Mouse (Mus musculus): ENCODE measurements around the gene Fgfr2.

DNA sequence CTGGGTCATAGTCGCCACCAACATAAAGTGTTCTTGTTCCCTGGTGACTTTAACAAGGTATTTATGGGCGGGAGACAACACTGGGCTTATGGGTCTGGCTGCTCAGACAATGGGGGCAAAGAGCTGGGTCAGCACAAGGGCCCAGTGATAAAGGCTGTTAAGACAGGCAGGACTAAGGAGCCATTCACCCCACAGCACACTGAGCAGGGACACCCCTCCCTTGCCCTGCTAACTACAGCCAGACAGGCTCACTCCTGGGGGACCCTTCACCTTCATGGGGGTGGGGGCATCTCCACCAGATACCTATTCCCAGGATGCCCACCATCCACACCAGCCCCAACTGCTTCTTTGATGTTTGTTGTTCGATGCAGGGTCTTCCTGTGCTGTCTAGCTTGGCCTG, 593.9 kb downstream of the Fgfr2 start:
- TF ChIP-seq POLR2A (IDR thresholded peaks at IDR 0.05; ENCODE audit: insufficient read length, low read depth) (no peak), USF1 (IDR thresholded peaks at IDR 0.05; ENCODE audit: low read depth) (no peak), POLR2AphosphoS2 (IDR thresholded peaks at IDR 0.05; ENCODE audit: insufficient read length, low read depth) (no peak), MYOD1 (IDR thresholded peaks at IDR 0.05; ENCODE audit: control insufficient read depth in 1 of 3, insufficient read length in 2 of 3, low read depth in 2 of 3) (no peak), MYOG (IDR thresholded peaks at IDR 0.05; ENCODE audit: control insufficient read depth in 1 of 3, insufficient read depth in 1 of 3, insufficient read length in 2 of 3, low read depth in 2 of 3) (no peak), CEBPB (IDR thresholded peaks at IDR 0.05; ENCODE audit: insufficient read depth, poor library complexity, severe bottlenecking) (no peak), MAX (IDR thresholded peaks at IDR 0.05; ENCODE audit: low read depth) (no peak), TCF12 (IDR thresholded peaks at IDR 0.05; ENCODE audit: insufficient read depth, poor library complexity, severe bottlenecking) (no peak), TCF3 (IDR thresholded peaks at IDR 0.05; ENCODE audit: insufficient read length, low read depth) (no peak), REST (IDR thresholded peaks at IDR 0.05; ENCODE audit: insufficient read depth, insufficient read length) (no peak), E2F4 (IDR thresholded peaks at IDR 0.05; ENCODE audit: insufficient read depth) (no peak), SRF (IDR thresholded peaks at IDR 0.05; ENCODE audit: control insufficient read depth, insufficient read length, low read depth) (no peak)
